ENCODE assay signal across 17 mouse cellular contexts in the genomic region with DNA sequence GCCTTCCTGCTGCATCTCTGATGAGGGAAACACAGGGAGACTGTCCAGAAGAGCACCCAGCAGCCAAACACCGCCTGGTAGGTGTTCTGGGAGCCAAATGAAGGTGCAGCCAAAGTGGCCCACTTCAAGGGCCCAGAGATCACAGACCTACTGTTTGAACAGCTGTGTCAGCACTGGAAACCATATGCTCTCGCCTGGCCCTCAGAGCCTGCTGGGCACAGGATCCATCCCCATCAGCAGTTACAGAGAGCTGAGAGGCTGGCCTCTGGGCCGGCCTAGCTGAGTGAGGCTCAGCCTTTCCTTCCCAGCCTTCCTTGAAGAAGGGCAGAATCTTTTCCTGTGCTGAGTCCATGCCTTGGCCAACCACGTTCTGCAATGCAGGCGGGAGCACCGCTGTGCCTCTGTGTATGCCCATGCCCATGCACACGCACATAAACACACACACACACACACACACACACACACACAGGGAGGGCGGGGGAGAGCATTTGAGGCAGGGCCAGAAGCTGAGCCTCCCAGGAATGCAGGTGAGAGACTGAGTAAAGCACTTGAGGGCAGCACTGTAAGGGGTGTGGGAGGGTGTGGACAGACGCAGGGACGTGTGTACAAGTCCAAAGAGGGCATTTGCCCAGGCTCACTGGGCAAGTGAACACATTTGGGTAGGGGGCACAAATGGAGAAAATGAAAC. TPM values are rescaled to one million over a fixed set of nuclear protein-coding genes. Genes with fewer than 3 reads are reported as not detected.
DNase-seq lines count a peak whose midpoint lies in the region; TF ChIP-seq lines count a peak whose summit lies in the region.
"Had no signal": no experiment of that assay in that cellular context is flagged by ENCODE, and none has a peak within 500 bp of the region (broad histone marks: within the 10 kb centered on the region; RNA-seq: fewer than 3 reads in every experiment).

No protein-coding gene starts in this region.

- H3K4me3 ChIP-seq in left cerebral cortex, adult 2 months: no peak overlapping the region
- H3K4me3 ChIP-seq: embryonic facial prominence, embryonic 12.5 days; forebrain, embryonic 15.5 days; heart, adult 2 months had no signal

- intact Hi-C loops in left cerebral cortex, adult 2 months (cut with DNase I): no loop called here

- no peak overlapping the region for H3K27ac ChIP-seq in left cerebral cortex, adult 2 months
- H3K27ac ChIP-seq: embryonic facial prominence, embryonic 12.5 days; forebrain, embryonic 15.5 days; heart, adult 2 months had no signal

- DNase-seq in embryo, embryonic 10 days (ENCODE audit: low spot score): peak; percentile 33
- DNase-seq in embryo, embryonic 11 days: no peak
- DNase-seq in kidney, postnatal 10 days: peak; percentile 14
- no peak for DNase-seq in kidney, postnatal 4 days
- peak; percentile 48 for DNase-seq in cerebellum, adult 9-10 months
- DNase-seq in lung, postnatal 36 days: peak; percentile 83
- DNase-seq in thymus, postnatal 10 days (ENCODE audit: low spot score in 2 of 2): no peak
- no peak for DNase-seq in left cerebral cortex, adult 2 months (ENCODE audit: extremely low spot score in 1 of 2, low spot score in 2 of 2)
- DNase-seq: heart, postnatal 14 days; kidney, adult 2 months; liver, postnatal 0 days; retina, postnatal 1 day; thymus, postnatal 14 days had no signal

- TF ChIP-seq CTCF in left cerebral cortex, adult 2 months (IDR thresholded peaks at IDR 0.05): no peak

RNA-seq across cellular contexts. Expression of a gene that starts 8.2 kb away (rescaled TPM):
- total RNA-seq in left cerebral cortex, adult 2 months (2021): 10 to 100 TPM; 61.2 to 63.7 TPM

RNA-seq across cellular contexts. Expression of a gene that starts 55.6 kb away (rescaled TPM):
- not detected for total RNA-seq in left cerebral cortex, adult 2 months (2021)
- total RNA-seq: heart, adult 2 months; heart, postnatal 14 days; layer of hippocampus, adult 8-10 months had no signal

Comparison
In these comparisons a context has a peak if more than half of its experiments do, and no peak if none do; other contexts are left out.
1. DNase-seq: peak in embryo, embryonic 10 days (single experiment), kidney, postnatal 10 days (single experiment), cerebellum, adult 9-10 months (single experiment) and lung, postnatal 36 days (single experiment); none in embryo, embryonic 11 days (single experiment), kidney, postnatal 4 days (0 of 2), thymus, postnatal 10 days (0 of 2) and left cerebral cortex, adult 2 months (0 of 2).